Mouse (Mus musculus): ENCODE results near the gene Alg11. TPM values are rescaled to one million over a fixed set of nuclear protein-coding genes. Genes with fewer than 3 reads are reported as not detected.

Gene Alg11
- polyA plus RNA-seq (2021; fragmentation: Nextera tagmentation): 7.8 and 12.3 TPM in 2 replicates
- long read RNA-seq, experiment 1, partial matches to known transcripts: 2 of 21 reads
- long read RNA-seq, experiment 1, other reads (novel, unspliced or antisense): 19 of 21 reads
- long read RNA-seq, experiment 2, full-length matches to known transcripts: 9 of 17 reads
- long read RNA-seq, experiment 2, partial matches to known transcripts: 0 of 17 reads
- long read RNA-seq, experiment 2, other reads (novel, unspliced or antisense): 8 of 17 reads

GRCm38 (mm10) chr8:22060446-22060889 lies at the start of gene Alg11:
Gene Alg11 (plus strand): TSS chr8:22060721.

GRCm38 (mm10) chr8:22059821-22060445 lies 588 bp upstream of the Alg11 start, which contains the start of gene Atp7b:
Gene Atp7b (minus strand): TSS chr8:22060305.

Other genes with a start within 250 kb of the Alg11 start
- not detected in 2 replicates for gene Defb50, start 237.2 kb upstream of the Alg11 start, polyA plus RNA-seq (2021; fragmentation: Nextera tagmentation)
- not detected in 2 replicates for gene Defb2, start 220.8 kb upstream of the Alg11 start, polyA plus RNA-seq (2021; fragmentation: Nextera tagmentation)
- not detected in 2 replicates for gene Defb10, start 201.8 kb upstream of the Alg11 start, polyA plus RNA-seq (2021; fragmentation: Nextera tagmentation)
- gene Defb9, start 175.3 kb upstream of the Alg11 start, polyA plus RNA-seq (2021; fragmentation: Nextera tagmentation): 1.0 TPM in 1 of 2 replicates, not detected in the other
- gene Defb11, start 154.3 kb upstream of the Alg11 start, polyA plus RNA-seq (2021; fragmentation: Nextera tagmentation): 35.5 TPM in 1 of 2 replicates, not detected in the other
- not detected in 2 replicates for gene Defb15, start 128.0 kb upstream of the Alg11 start, polyA plus RNA-seq (2021; fragmentation: Nextera tagmentation)
- gene Defb35, start 122.4 kb upstream of the Alg11 start, polyA plus RNA-seq (2021; fragmentation: Nextera tagmentation): not detected in 2 replicates
- gene Defb13, start 114.0 kb upstream of the Alg11 start, polyA plus RNA-seq (2021; fragmentation: Nextera tagmentation): not detected in 2 replicates
- gene Fam90a1a, start 102.0 kb upstream of the Alg11 start, polyA plus RNA-seq (2021; fragmentation: Nextera tagmentation): not detected in 2 replicates
- gene Ccdc70, start 90.9 kb upstream of the Alg11 start, polyA plus RNA-seq (2021; fragmentation: Nextera tagmentation): not detected in 2 replicates
- 0.63 and 0.93 TPM in 2 replicates for gene Atp7b, start 416 bp upstream of the Alg11 start, polyA plus RNA-seq (2021; fragmentation: Nextera tagmentation)
- gene Nek5, start 64.3 kb downstream of the Alg11 start, polyA plus RNA-seq (2021; fragmentation: Nextera tagmentation): 0.70 and 2.5 TPM in 2 replicates
- gene Nek3, start 105.7 kb downstream of the Alg11 start, polyA plus RNA-seq (2021; fragmentation: Nextera tagmentation): 1.2 and 1.3 TPM in 2 replicates
- gene Ckap2, start 125.1 kb downstream of the Alg11 start, polyA plus RNA-seq (2021; fragmentation: Nextera tagmentation): 0.33 and 0.56 TPM in 2 replicates
- 10.8 and 11.8 TPM in 2 replicates for gene Vps36, start 132.1 kb downstream of the Alg11 start, polyA plus RNA-seq (2021; fragmentation: Nextera tagmentation)
- 1.6 and 2.1 TPM in 2 replicates for gene Thsd1, start 166.6 kb downstream of the Alg11 start, polyA plus RNA-seq (2021; fragmentation: Nextera tagmentation)
- gene Tpte, start 222.7 kb downstream of the Alg11 start, polyA plus RNA-seq (2021; fragmentation: Nextera tagmentation): not detected in 2 replicates

All from layer of hippocampus, adult 6 months (tissue).